Mouse (Mus musculus): Measurements from ENCODE around the gene Iqcf3.
A peak's percentile ranks its signal among the peaks of the same experiment; 100 is the strongest.

Iqcf3 gene

DNA sequence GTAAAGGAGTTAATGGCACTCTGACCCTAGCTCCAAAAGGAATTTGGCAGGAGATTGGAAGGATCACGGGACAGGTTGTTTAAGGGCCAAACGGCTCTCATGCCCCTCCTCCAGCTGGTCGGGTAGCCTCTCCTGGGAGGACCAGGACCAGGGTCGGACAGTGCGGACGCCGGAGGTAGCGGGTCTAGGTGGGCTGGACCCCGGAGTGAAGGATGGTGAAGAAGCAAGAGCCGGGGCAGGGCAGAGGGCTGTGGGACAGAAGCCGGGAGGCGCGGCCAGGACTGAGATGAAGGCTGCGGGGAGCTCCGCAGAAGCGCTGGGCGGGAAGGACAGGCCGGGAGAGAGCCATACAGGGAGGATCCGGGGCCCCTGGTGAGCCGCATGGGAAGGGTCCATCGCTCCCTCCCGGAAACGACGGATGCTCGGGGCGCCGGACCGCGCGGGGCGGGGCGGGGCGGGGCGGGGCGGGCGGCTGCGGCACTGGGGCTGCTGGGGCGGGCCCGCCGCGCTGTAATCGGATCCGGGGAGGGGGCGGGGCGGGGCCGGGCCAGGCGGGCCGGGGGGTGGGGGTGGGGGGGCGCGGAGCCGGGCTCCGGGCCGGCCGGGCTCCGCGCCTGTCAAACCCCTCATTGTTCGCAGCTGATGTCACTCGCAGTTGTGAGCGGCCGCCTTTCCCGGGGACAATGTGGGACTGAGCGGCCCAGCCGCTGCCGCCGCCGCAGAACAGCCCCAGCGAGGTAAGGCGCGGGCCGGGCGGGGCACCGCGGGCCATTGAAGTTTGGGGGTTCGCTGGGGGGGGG lies 108.0 kb downstream of the Iqcf3 start, which contains the start of gene Pcbp4:
Gene Pcbp4 (plus strand): TSS at position 21 of the 800 bp plus-strand sequence.
- peak; percentile 79 to 90 for DNase-seq

All from kidney, postnatal 25 days (tissue).